Mouse (Mus musculus) gastrocnemius, adult 2 months (tissue): ENCODE data around the gene Farp1. TPM values are rescaled to one million over a fixed set of nuclear protein-coding genes. Genes with fewer than 3 reads are reported as not detected.

Experiments
- DNase-seq: peaks from one replicate; pipeline ENCODE4 v3.0.0; 2022
- H3K27ac ChIP-seq: fragments of 200-600 bp; 2 replicates; pipeline ENCODE4 v1.8.1; 2022; ENCODE audit warnings: mild to moderate bottlenecking
- H3K4me3 ChIP-seq: fragments of 200-600 bp; 2 replicates; pipeline ENCODE4 v1.8.1; 2022; ENCODE audit warnings: mild to moderate bottlenecking, moderate library complexity
- CTCF ChIP-seq: fragments of 200-600 bp; IDR thresholded peaks from 2 replicates; pipeline ENCODE4 v1.8.1; 2022; ENCODE audit warnings: antibody characterized with exemption, mild to moderate bottlenecking, moderate library complexity
- intact Hi-C: fragments of 180-260 bp; cut with DNase I; formaldehyde crosslinking; loops from one replicate; pipeline ENCODE4 v1.15.1; 2025
- total RNA-seq, 2 experiments: library from RNA; stranded (reverse); gene quantifications; 2 replicates each; pipeline ENCODE4 v1.2.3; 2021

Farp1 gene
- total RNA-seq, 2 experiments from 2014 or later: 5.7 to 6.2 TPM

GRCm38 (mm10) chr14:121291881-121292280 lies 256.9 kb downstream of the Farp1 start:
- intact Hi-C loops: no loop called here
- no peak for TF ChIP-seq CTCF
- no peak for DNase-seq
- Histone ChIP-seq H3K27ac (no peak overlapping the region), H3K4me3 (no peak overlapping the region)

- no peak overlapping the region for H3K27ac ChIP-seq
- intact Hi-C loops: no loop called here
- H3K4me3 ChIP-seq: no peak overlapping the region
- DNase-seq: no peak
- TF ChIP-seq CTCF: no peak
Measured at GRCm38 (mm10) chr14:121292391-121292790, 257.4 kb downstream of the Farp1 start.

- intact Hi-C loops: no loop called here
- no peak overlapping the region for H3K27ac ChIP-seq
- no peak for TF ChIP-seq CTCF
- DNase-seq: no peak
- no peak overlapping the region for H3K4me3 ChIP-seq
Measured at GRCm38 (mm10) chr14:121294484-121294883, 259.5 kb downstream of the Farp1 start.

- Histone ChIP-seq H3K27ac (no peak overlapping the region), H3K4me3 (no peak overlapping the region)
- DNase-seq: no peak
- intact Hi-C loops: no loop called here
- TF ChIP-seq CTCF: no peak
Measured at GRCm38 (mm10) chr14:121297103-121297502, 262.1 kb downstream of the Farp1 start.

- DNase-seq: no peak
- Histone ChIP-seq H3K4me3 (no peak overlapping the region), H3K27ac (no peak overlapping the region)
- intact Hi-C loops: no loop called here
- no peak for TF ChIP-seq CTCF
Measured at GRCm38 (mm10) chr14:121298537-121298936, 263.5 kb downstream of the Farp1 start.

- no peak overlapping the region for H3K27ac ChIP-seq
- no peak for TF ChIP-seq CTCF
- no peak overlapping the region for H3K4me3 ChIP-seq
- no peak for DNase-seq
- intact Hi-C loops: no loop called here
Measured at GRCm38 (mm10) chr14:121299093-121299492, 264.1 kb downstream of the Farp1 start.

GRCm38 (mm10) chr14:121304523-121304922 lies 269.5 kb downstream of the Farp1 start:
- H3K4me3 ChIP-seq: no peak overlapping the region
- no peak overlapping the region for H3K27ac ChIP-seq
- DNase-seq: no peak
- intact Hi-C loops: no loop called here
- no peak for TF ChIP-seq CTCF

GRCm38 (mm10) chr14:121305316-121306064 lies 270.5 kb downstream of the Farp1 start:
- TF ChIP-seq CTCF: no peak
- no peak for DNase-seq
- H3K27ac ChIP-seq: no peak overlapping the region
- H3K4me3 ChIP-seq: no peak overlapping the region
- intact Hi-C loops: no loop called here

- no peak overlapping the region for H3K4me3 ChIP-seq
- no peak for TF ChIP-seq CTCF
- no peak overlapping the region for H3K27ac ChIP-seq
- no peak for DNase-seq
- intact Hi-C loops: no loop called here
Measured at GRCm38 (mm10) chr14:121309909-121310308, 274.9 kb downstream of the Farp1 start.

GRCm38 (mm10) chr14:121310325-121311080 lies 275.5 kb downstream of the Farp1 start:
- no peak for TF ChIP-seq CTCF
- no peak overlapping the region for H3K27ac ChIP-seq
- intact Hi-C loops: no loop called here
- DNase-seq: no peak
- no peak overlapping the region for H3K4me3 ChIP-seq

- intact Hi-C loops: no loop called here
- TF ChIP-seq CTCF: no peak
- H3K4me3 ChIP-seq: no peak overlapping the region
- DNase-seq: no peak
- H3K27ac ChIP-seq: no peak overlapping the region
Measured at GRCm38 (mm10) chr14:121311083-121311482, 276.1 kb downstream of the Farp1 start.

- intact Hi-C loops: no loop called here
- Histone ChIP-seq H3K4me3 (no peak overlapping the region), H3K27ac (no peak overlapping the region)
- DNase-seq: no peak
- no peak for TF ChIP-seq CTCF
Measured at GRCm38 (mm10) chr14:121313283-121313682, 278.3 kb downstream of the Farp1 start.

GRCm38 (mm10) chr14:121314934-121315333 lies 279.9 kb downstream of the Farp1 start:
- no peak for DNase-seq
- no peak for TF ChIP-seq CTCF
- no peak overlapping the region for H3K27ac ChIP-seq
- intact Hi-C loops: no loop called here
- H3K4me3 ChIP-seq: no peak overlapping the region

- peak overlapping the region; percentile 61 for H3K27ac ChIP-seq
- intact Hi-C loops: no loop called here
- TF ChIP-seq CTCF: no peak
- DNase-seq: no peak
- no peak overlapping the region for H3K4me3 ChIP-seq
Measured at GRCm38 (mm10) chr14:121316136-121316535, 281.1 kb downstream of the Farp1 start.
